Mouse (Mus musculus): ENCODE measurements around the gene Ublcp1. TPM values are rescaled to one million over a fixed set of nuclear protein-coding genes. Genes with fewer than 3 reads are reported as not detected.
A peak's percentile ranks its signal among the peaks of the same experiment; 100 is the strongest.

Gene Ublcp1
- polyA plus RNA-seq, 1 experiment from 2014 or later, result 18.8 TPM

DNA sequence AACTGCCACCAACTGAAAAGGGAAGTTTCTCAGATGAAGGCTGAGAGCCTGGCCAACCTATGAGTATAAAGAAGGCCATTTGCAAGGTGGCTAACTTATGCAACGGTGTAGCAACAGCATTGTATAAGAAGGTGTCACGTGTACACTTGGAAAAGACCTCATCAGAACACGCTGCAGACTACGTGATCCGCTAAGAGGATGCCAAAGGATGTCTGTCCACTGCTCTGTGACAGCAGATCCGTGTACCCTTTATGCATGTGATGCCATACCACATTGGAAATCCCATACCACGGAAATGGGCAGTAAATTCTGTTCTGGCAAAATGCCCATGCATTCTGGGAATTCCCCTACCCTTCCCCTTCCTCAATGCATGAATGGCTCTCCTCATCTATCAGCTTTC is 33.8 kb upstream of the Ublcp1 start:
- 46% methylated on average over 7 of the region's 7 CpGs for whole genome bisulfite sequencing (ENCODE audit: missing documents)
- H3K4me3 ChIP-seq (ENCODE audit: inconsistent target), result no peak overlapping the region
- H3K27ac ChIP-seq, result no peak overlapping the region
- H3K36me3 ChIP-seq (ENCODE audit: inconsistent target), result no peaks in the 10 kb centered on the region
- H3K79me2 ChIP-seq (ENCODE audit: inconsistent target), result no peaks in the 10 kb centered on the region

DNA sequence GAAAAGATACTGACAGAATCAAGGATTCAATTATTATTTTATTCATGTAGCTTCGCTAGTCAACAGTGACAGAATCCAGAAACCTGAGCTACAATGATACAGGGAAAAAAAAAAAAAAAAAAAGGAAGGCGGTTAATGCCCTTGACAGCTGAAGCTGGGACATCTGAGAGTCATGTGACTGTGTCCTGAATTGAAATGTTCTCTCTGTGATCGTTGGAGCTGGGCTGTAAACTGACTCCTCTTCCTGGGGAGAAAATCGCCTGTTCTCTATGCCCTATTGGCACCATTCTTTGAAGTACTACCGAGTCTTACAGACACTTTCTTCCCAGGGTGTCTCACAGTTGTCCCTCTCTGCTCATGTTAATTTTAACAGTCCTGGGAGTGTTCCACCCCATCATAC is 32.6 kb upstream of the Ublcp1 start:
- no peaks in the 10 kb centered on the region for H3K79me2 ChIP-seq (ENCODE audit: inconsistent target)
- WGBS (ENCODE audit: missing documents), result 85% methylated on average over 4 of the region's 5 CpGs
- no peaks in the 10 kb centered on the region for H3K36me3 ChIP-seq (ENCODE audit: inconsistent target)
- no peak overlapping the region for H3K4me3 ChIP-seq (ENCODE audit: inconsistent target)
- H3K27ac ChIP-seq, result no peak overlapping the region

DNA sequence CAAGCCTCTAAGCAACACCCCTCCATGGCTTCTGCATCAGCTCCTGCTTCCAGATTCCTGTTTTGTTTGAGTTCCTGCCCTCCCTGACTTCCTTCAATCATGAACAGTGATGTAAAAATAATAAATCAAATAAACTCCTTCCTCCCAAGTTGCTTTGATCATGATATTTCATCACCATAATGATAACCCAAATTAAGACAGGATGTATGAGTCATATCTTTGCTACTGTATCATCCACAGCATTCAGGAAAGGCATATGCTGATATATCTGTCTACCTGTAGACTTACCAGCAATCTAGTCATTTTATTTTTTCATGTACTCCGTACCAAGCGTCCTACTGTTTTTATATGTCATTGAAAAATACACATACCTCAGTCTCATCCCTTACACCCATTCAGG is 31.2 kb upstream of the Ublcp1 start:
- no peaks in the 10 kb centered on the region for H3K79me2 ChIP-seq (ENCODE audit: inconsistent target)
- 96% methylated on average over 2 of the region's 2 CpGs for WGBS (ENCODE audit: missing documents)
- no peaks in the 10 kb centered on the region for H3K36me3 ChIP-seq (ENCODE audit: inconsistent target)
- H3K27ac ChIP-seq, result no peak overlapping the region
- no peak overlapping the region for H3K4me3 ChIP-seq (ENCODE audit: inconsistent target)

DNA sequence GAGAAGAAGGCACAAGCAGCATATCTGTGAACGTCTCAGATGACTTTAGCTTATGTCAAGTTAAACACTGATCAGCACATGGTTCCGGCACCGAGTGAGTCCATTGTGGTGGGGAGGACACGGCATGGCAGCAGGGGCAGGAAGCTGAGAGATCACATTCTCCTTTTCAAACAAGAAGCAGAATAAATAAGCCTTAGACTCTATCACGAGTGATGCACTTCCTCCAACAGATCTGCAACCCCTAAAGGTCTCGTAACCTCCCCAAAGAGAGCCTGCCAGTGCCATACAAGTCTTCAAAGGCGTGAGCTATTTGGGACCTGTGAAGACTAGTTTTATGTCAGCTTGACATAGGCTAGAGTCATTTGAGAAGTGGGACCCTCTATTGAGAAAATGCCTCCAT is 30.7 kb upstream of the Ublcp1 start:
- no peak overlapping the region for H3K27ac ChIP-seq
- no peak overlapping the region for H3K4me3 ChIP-seq (ENCODE audit: inconsistent target)
- H3K79me2 ChIP-seq (ENCODE audit: inconsistent target), result no peaks in the 10 kb centered on the region
- 84% methylated on average over 7 of the region's 7 CpGs for WGBS (ENCODE audit: missing documents)
- no peaks in the 10 kb centered on the region for H3K36me3 ChIP-seq (ENCODE audit: inconsistent target)

DNA sequence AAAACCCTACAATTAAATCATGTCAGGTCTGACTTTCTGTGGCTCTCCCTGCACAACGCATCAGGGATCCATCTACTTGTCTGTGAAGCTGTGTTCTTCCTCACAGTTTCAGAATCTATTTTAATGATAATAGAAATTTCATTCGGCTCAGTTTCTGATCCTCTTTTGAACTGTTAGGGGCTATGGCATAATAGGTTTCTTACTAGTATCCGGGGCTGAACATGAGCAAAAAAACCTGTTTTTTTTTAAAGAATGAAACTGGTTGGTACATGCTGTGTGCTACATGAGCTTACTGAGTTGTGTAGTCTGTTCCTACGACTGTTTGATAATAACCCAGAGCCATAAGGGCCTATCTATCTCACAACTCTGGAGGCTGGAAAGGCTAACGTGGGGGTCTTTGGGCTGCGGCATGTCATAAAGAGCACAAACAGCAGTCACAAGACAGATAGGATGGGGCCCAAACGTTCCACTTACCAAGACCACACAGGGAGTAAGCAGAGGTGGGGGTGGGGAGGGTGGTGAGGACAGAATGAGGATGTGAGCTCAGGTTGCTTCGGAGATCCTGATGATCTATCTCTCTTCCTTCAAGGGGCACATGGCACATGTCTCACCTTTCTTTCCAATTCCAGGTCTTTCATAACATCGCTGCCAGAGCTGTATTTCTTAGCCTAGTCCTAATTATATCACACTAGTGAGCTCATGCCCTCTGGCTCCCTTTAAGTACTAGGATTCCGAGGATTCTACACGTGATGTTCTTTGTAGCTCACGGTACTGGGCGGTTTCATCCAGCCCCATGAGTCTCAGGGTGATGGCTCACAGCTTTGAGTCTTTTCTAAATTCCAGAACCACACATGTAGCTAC is 28.3 kb upstream of the Ublcp1 start:
- Histone ChIP-seq H3K79me2 (ENCODE audit: inconsistent target) (no peaks in the 10 kb centered on the region), H3K27ac (no peak overlapping the region), H3K36me3 (ENCODE audit: inconsistent target) (no peaks in the 10 kb centered on the region), H3K4me3 (ENCODE audit: inconsistent target) (no peak overlapping the region)
- WGBS (ENCODE audit: missing documents), result 61% methylated on average over 13 of the region's 13 CpGs

DNA sequence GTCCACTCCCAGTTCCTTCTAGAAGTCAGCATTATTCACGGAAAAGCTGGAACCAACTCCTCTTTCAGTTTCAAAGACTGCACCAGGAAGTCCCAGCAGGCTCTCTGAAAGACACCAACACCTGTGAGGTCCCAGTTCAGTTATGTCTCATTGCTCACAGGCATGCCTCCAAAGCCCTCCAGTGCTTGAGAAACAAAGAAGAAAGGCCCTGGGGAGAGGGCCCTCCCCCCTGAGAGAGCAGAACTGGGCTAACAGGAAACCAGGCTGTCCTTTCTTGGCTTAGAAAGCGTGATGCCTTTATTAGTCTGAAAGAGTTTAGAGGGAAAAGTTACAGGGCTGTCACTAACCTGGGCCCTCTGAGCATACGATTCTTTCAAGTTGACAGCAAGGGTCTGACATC is 25.9 kb upstream of the Ublcp1 start:
- WGBS (ENCODE audit: missing documents), result 28% methylated on average over 3 of the region's 3 CpGs
- Histone ChIP-seq H3K27ac (no peak overlapping the region), H3K79me2 (ENCODE audit: inconsistent target) (no peaks in the 10 kb centered on the region), H3K36me3 (ENCODE audit: inconsistent target) (no peaks in the 10 kb centered on the region), H3K4me3 (ENCODE audit: inconsistent target) (no peak overlapping the region)

DNA sequence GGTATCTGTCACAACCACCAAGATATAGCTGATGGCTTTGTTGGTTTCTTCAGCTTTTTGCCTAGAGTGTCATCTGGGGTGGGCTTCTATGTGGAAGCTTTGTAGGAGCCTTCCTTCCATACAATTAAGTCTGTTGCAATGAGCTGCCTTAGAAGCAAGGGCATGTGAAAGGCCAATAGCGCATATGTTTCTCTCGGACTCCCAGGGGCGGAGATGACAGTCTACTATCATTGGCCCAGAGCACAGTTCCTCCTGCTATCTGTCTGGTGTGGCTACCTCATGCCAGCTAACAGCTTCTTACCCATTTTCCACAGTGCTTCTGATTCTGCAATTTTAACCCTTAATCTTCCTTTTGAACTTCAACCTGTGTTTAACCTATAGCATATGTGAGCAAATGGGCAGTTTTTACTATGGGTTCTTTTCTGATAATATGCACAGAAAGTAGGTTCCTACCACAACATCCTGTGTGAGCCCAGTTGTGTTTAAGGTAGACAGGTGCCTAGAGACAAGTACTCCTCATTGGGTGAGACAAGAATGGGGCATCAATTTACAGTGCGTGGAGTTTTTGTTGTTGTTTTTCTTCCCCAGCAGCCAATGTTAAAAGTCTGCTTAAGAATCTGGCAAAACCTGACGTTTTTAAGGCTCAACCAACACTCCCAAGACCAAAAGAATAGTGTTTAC is 24.5 kb upstream of the Ublcp1 start:
- Histone ChIP-seq H3K36me3 (ENCODE audit: inconsistent target) (no peaks in the 10 kb centered on the region), H3K27ac (no peak overlapping the region), H3K4me3 (ENCODE audit: inconsistent target) (no peak overlapping the region), H3K79me2 (ENCODE audit: inconsistent target) (no peaks in the 10 kb centered on the region)
- WGBS (ENCODE audit: missing documents), result 93% methylated on average over 5 of the region's 5 CpGs

DNA sequence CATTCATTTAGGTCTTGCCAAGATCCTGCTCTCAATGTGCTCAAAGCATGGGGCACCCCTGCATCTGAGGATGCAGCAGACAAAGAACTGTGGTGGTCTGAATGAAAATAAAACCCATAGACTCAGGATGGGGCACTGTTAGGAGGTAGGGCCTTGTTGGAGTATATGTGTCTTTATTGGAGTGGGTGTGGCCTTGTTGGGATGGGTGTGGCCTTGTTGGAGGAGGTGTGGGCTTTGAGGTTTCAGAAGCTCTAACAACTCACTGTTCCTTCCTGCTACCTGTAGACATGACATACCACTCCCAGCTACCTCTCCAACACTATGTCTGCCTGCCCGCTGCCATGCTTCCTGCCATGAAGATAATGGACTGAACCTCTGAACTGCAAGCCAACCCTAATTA is 18.8 kb upstream of the Ublcp1 start:
- 100% methylated on average over 1 of the region's 1 CpGs for WGBS (ENCODE audit: missing documents)
- H3K4me3 ChIP-seq (ENCODE audit: inconsistent target), result no peak overlapping the region
- H3K79me2 ChIP-seq (ENCODE audit: inconsistent target), result no peaks in the 10 kb centered on the region
- H3K36me3 ChIP-seq (ENCODE audit: inconsistent target), result no peaks in the 10 kb centered on the region
- H3K27ac ChIP-seq, result no peak overlapping the region

DNA sequence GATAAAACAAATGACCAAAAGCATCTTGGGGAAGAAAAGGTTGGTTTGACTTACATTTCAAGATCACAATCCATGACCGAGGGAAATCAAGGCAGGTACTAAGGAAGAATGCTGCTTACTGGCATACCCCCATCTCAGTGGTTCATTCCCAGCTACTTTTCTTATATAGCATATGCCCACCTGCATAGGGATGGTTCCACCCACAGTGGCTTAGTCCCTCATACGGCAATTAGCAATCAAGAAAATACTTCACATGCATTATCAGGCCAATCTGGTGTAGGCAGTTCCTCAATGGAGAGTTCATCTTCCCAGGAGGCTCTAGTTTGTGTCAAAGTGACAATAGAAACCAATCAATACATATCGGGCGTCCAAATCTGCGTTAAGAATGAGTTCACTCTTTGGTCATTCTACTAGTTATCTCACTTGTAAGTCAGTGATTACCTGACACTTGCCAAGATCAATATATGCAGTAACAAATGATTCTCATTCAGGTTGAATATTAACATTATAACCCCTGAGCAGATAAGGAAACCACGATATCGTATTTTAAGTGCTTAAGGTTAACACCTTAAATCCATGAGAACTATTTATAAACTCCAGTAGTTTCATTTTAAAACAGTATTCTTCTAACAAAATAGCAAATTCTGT is 14.9 kb upstream of the Ublcp1 start:
- H3K36me3 ChIP-seq (ENCODE audit: inconsistent target), result no peaks in the 10 kb centered on the region
- 98% methylated on average over 7 of the region's 7 CpGs for WGBS (ENCODE audit: missing documents)

DNA sequence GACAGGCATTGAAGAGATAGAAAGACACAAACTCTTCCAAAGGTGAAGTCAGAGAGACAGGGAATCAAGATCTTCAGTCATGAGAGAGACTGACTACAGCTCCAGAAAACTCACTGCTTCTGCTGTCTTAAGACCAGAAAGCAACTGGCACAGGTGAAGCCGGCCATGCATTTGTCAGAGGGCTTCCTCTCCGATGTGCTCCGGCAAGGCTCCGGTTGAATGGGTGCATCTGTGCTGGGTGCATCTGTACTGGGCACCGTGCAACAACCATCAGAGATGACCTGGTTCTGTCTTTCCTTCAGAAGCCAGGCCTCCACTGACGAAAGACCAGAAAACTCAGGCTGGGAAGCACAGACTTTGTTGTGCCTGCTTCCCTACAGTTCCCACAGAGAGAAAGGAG is 9.9 kb upstream of the Ublcp1 start:
- Histone ChIP-seq H3K4me3 (ENCODE audit: inconsistent target) (no peak overlapping the region), H3K27ac (no peak overlapping the region), H3K79me2 (ENCODE audit: inconsistent target) (no peaks in the 10 kb centered on the region), H3K36me3 (ENCODE audit: inconsistent target) (no peaks in the 10 kb centered on the region)
- 98% methylated on average over 6 of the region's 6 CpGs for WGBS (ENCODE audit: missing documents)

More for the DNA sequence above, 14.9 kb upstream of the Ublcp1 start:
- H3K4me3 ChIP-seq (ENCODE audit: inconsistent target), result no peak overlapping the region
- H3K79me2 ChIP-seq (ENCODE audit: inconsistent target), result no peaks in the 10 kb centered on the region
- H3K27ac ChIP-seq, result no peak overlapping the region

DNA sequence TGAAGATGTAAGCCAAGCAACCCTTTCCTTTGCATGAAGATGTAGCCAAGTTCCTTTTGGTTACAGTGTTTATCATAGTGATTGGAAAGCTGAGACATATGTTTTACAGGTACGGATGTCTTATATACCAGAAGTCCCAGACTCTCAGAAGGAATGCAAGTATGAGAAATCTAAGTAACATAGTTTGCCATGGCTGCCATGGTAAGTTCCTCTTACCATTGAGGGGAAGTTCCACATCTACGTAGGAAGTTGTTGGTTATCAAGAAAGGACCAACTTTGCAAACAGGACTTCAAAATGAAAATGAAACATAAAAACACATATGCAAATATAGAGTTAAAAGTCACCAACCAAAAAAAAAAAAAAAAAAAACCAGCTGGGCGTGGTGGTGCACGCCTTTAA is 8.1 kb upstream of the Ublcp1 start:
- Histone ChIP-seq H3K4me3 (ENCODE audit: inconsistent target) (no peak overlapping the region), H3K27ac (no peak overlapping the region), H3K36me3 (ENCODE audit: inconsistent target) (no peaks in the 10 kb centered on the region), H3K79me2 (ENCODE audit: inconsistent target) (no peaks in the 10 kb centered on the region)
- 66% methylated on average over 4 of the region's 4 CpGs for WGBS (ENCODE audit: missing documents)

DNA sequence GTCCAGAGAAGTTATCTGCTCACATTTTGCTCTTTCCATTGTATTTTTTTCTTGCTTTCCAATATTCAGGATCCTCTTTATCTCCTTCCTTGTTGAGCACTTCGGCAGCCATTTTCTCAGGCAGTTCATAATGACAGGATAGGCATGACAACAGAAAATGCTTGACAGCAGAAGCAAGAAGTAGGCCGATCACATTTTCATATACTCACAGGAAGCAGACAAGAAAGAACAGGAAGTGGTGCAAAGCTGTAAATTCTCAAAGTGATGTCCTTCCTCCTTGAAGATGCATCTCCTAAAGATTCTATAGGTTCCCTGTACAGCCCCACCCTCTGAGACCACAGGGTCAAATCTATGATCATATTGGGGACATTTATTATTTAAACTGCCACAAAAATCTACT is 6.1 kb upstream of the Ublcp1 start:
- WGBS (ENCODE audit: missing documents), result 30% methylated on average over 2 of the region's 2 CpGs
- H3K79me2 ChIP-seq (ENCODE audit: inconsistent target), result no peaks in the 10 kb centered on the region
- H3K36me3 ChIP-seq (ENCODE audit: inconsistent target), result no peaks in the 10 kb centered on the region
- no peak overlapping the region for H3K27ac ChIP-seq
- H3K4me3 ChIP-seq (ENCODE audit: inconsistent target), result no peak overlapping the region

DNA sequence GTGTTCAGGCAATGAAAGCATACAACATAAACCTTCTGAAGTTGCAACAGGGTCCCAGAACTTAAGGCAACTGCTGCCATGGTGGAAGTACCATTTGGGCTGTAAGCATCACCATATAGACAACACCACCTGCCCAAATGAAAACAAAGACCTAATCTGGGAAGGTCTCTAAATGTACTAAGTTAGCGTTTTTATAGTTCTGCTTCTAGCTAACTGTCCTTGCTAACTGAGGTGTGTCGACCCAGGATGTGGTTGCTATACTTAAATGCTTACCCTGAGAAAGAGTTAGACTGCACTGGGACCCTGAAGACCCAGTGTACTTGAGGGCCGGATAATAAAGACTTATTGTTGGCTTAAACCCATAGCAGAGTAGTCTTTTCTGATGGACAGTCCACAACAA is 5.2 kb upstream of the Ublcp1 start:
- no peaks in the 10 kb centered on the region for H3K79me2 ChIP-seq (ENCODE audit: inconsistent target)
- no peaks in the 10 kb centered on the region for H3K36me3 ChIP-seq (ENCODE audit: inconsistent target)
- WGBS (ENCODE audit: missing documents), result 88% methylated on average over 3 of the region's 3 CpGs
- no peak overlapping the region for H3K4me3 ChIP-seq (ENCODE audit: inconsistent target)
- no peak overlapping the region for H3K27ac ChIP-seq

DNA sequence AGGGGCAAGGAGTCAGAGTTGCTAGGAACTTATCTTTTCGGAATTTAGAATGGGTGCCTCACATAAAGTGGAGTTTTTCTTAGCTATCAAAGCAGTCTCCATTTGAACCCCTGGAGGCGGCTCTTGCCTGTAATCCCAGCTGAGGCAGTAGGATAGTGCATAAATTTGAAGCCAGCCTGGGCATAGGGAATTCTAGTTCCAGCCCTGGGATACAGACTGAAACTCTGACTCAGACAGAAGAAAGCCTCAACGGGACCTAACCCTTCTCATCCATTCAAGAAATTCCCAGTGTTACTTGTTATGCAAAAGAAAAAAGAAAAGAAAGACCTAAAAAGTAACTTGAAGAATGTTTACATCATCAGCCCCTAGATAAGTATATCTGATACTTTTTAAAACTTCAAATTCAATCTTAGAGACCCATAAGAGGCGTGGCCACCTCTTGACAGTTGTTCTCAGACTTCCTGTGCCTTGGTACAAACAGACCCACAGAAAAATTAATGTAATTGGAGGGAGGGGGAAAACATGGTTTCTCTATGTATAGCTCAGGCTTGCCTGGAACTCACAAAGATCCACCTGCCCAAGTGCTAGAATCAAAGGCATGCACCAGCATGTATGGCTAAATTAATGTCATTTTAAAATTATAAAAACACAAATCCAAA is 1.2 kb upstream of the Ublcp1 start:
- H3K36me3 ChIP-seq (ENCODE audit: inconsistent target), result no peaks in the 10 kb centered on the region
- H3K79me2 ChIP-seq (ENCODE audit: inconsistent target), result no peaks in the 10 kb centered on the region
- H3K27ac ChIP-seq, result peak overlapping the region; percentile 90
- 10% methylated on average over 4 of the region's 4 CpGs for WGBS (ENCODE audit: missing documents)
- peak overlapping the region; percentile 67 for H3K4me3 ChIP-seq (ENCODE audit: inconsistent target)
